Mouse (Mus musculus): Measurements from ENCODE around the gene Olfr1046. TPM values are rescaled to one million over a fixed set of nuclear protein-coding genes. Genes with fewer than 3 reads are reported as not detected.
"Not testable (repeated sequence)": the region's sequence is repeated elsewhere in the genome, so short reads cannot be mapped to it uniquely, and the experiment has no call there.

Olfr1046 gene
- not detected in 2 replicates for polyA plus RNA-seq (2015; fragmentation: Nextera tagmentation; extraction: Ambion mirVana)

GRCm38 (mm10) chr2:86219214-86219613 lies at the start of gene Olfr1046:
Gene Olfr1046 (minus strand): TSS chr2:86219314.
- Histone ChIP-seq H3K4me2 (no peak within 1 kb of the TSS), H3K36me3 (no peaks in the 10 kb centered on the region), H3K4me3 (replicated peaks) (no peak within 1 kb of the TSS), H3K9ac (no peak within 1 kb of the TSS), H3K27ac (no peak within 1 kb of the TSS), H3K9me3 (replicated peaks) (no peaks in the 10 kb centered on the region), H3K4me1 (no peaks in the 10 kb centered on the region), H3K27me3 (no peaks in the 10 kb centered on the region)
- ATAC-seq (replicated peaks; ENCODE audit: low FRiP score): no peak
- WGBS: 73% methylated on average over 2 of the region's 2 CpGs

- H3K4me2 ChIP-seq; H3K4me3 ChIP-seq (replicated peaks); H3K9ac ChIP-seq; H3K27me3 ChIP-seq; H3K9me3 ChIP-seq (replicated peaks); H3K36me3 ChIP-seq; ATAC-seq (replicated peaks; ENCODE audit: low FRiP score); H3K27ac ChIP-seq; H3K4me1 ChIP-seq: not testable (repeated sequence)
Measured at GRCm38 (mm10) chr2:86258228-86258627, 39.1 kb upstream of the Olfr1046 start, which contains the start of gene Olfr1049. Gene Olfr1049 (minus strand): TSS chr2:86258328.

GRCm38 (mm10) chr2:86240189-86240588 lies 21.1 kb upstream of the Olfr1046 start, which contains the start of gene Olfr1048:
Gene Olfr1048 (minus strand): TSS chr2:86240289.
- H3K4me1 ChIP-seq: no peaks in the 10 kb centered on the region
- ATAC-seq (replicated peaks; ENCODE audit: low FRiP score): no peak
- H3K36me3 ChIP-seq: no peaks in the 10 kb centered on the region
- H3K4me3 ChIP-seq (replicated peaks): no peak within 1 kb of the TSS
- no peak within 1 kb of the TSS for H3K9ac ChIP-seq
- H3K27me3 ChIP-seq: no peaks in the 10 kb centered on the region
- H3K27ac ChIP-seq: no peak within 1 kb of the TSS
- no peaks in the 10 kb centered on the region for H3K9me3 ChIP-seq (replicated peaks)
- no peak within 1 kb of the TSS for H3K4me2 ChIP-seq

- no peaks in the 10 kb centered on the region for H3K36me3 ChIP-seq
- 81% methylated on average over 1 of the region's 1 CpGs for WGBS
Measured at GRCm38 (mm10) chr2:86231301-86231700, 12.2 kb upstream of the Olfr1046 start, which contains the start of gene Olfr1047. Gene Olfr1047 (minus strand): TSS chr2:86231401.

GRCm38 (mm10) chr2:86202909-86203308 lies 16.2 kb downstream of the Olfr1046 start, which contains the start of gene Olfr1045:
Gene Olfr1045 (minus strand): TSS chr2:86203009.
- Histone ChIP-seq H3K4me2 (no peak within 1 kb of the TSS), H3K9ac (no peak within 1 kb of the TSS), H3K4me1 (no peaks in the 10 kb centered on the region), H3K27me3 (no peaks in the 10 kb centered on the region), H3K9me3 (replicated peaks) (no peaks in the 10 kb centered on the region), H3K4me3 (replicated peaks) (no peak within 1 kb of the TSS), H3K27ac (no peak within 1 kb of the TSS), H3K36me3 (no peaks in the 10 kb centered on the region)
- ATAC-seq (replicated peaks; ENCODE audit: low FRiP score): no peak

More at GRCm38 (mm10) chr2:86231301-86231700, 12.2 kb upstream of the Olfr1046 start, which contains the start of gene Olfr1047:
- no peaks in the 10 kb centered on the region for H3K27me3 ChIP-seq
- no peak for ATAC-seq (replicated peaks; ENCODE audit: low FRiP score)
- H3K9me3 ChIP-seq (replicated peaks): no peaks in the 10 kb centered on the region
- H3K4me1 ChIP-seq: no peaks in the 10 kb centered on the region
- H3K4me3 ChIP-seq (replicated peaks): no peak within 1 kb of the TSS
- no peak within 1 kb of the TSS for H3K4me2 ChIP-seq
- H3K27ac ChIP-seq: no peak within 1 kb of the TSS
- H3K9ac ChIP-seq: no peak within 1 kb of the TSS

- Histone ChIP-seq H3K36me3 (no peaks in the 10 kb centered on the region), H3K9ac (no peak overlapping the region), H3K4me3 (replicated peaks) (no peak overlapping the region), H3K27me3 (no peaks in the 10 kb centered on the region), H3K9me3 (replicated peaks) (no peaks in the 10 kb centered on the region), H3K27ac (no peak overlapping the region), H3K4me1 (no peaks in the 10 kb centered on the region), H3K4me2 (no peak overlapping the region)
- 46% methylated on average over 1 of the region's 1 CpGs for WGBS
- no peak for ATAC-seq (replicated peaks; ENCODE audit: low FRiP score)
Measured at GRCm38 (mm10) chr2:86195863-86196262, 23.3 kb downstream of the Olfr1046 start.

GRCm38 (mm10) chr2:86185583-86185982 lies 33.5 kb downstream of the Olfr1046 start, which contains the start of gene Olfr52:
Gene Olfr52 (minus strand): TSS chr2:86185683.
- no peak for ATAC-seq (replicated peaks; ENCODE audit: low FRiP score)
- Histone ChIP-seq H3K9me3 (replicated peaks) (no peaks in the 10 kb centered on the region), H3K4me3 (replicated peaks) (no peak within 1 kb of the TSS), H3K36me3 (no peaks in the 10 kb centered on the region), H3K4me1 (no peaks in the 10 kb centered on the region), H3K27me3 (no peaks in the 10 kb centered on the region), H3K4me2 (no peak within 1 kb of the TSS), H3K9ac (no peak within 1 kb of the TSS), H3K27ac (no peak within 1 kb of the TSS)

GRCm38 (mm10) chr2:86179950-86180349 lies 39.2 kb downstream of the Olfr1046 start:
- 84% methylated on average over 3 of the region's 3 CpGs for WGBS
- no peak for ATAC-seq (replicated peaks; ENCODE audit: low FRiP score)
- H3K9me3 ChIP-seq (replicated peaks): no peaks in the 10 kb centered on the region
- H3K27me3 ChIP-seq: no peaks in the 10 kb centered on the region
- no peak overlapping the region for H3K9ac ChIP-seq
- no peaks in the 10 kb centered on the region for H3K36me3 ChIP-seq
- H3K27ac ChIP-seq: no peak overlapping the region
- no peak overlapping the region for H3K4me2 ChIP-seq
- H3K4me3 ChIP-seq (replicated peaks): no peak overlapping the region
- H3K4me1 ChIP-seq: no peaks in the 10 kb centered on the region

GRCm38 (mm10) chr2:86177720-86178119 lies 41.4 kb downstream of the Olfr1046 start, which contains the start of gene Olfr1044:
Gene Olfr1044 (minus strand): TSS chr2:86177820.
- H3K4me3 ChIP-seq (replicated peaks): no peak within 1 kb of the TSS
- no peak within 1 kb of the TSS for H3K4me2 ChIP-seq
- no peak for ATAC-seq (replicated peaks; ENCODE audit: low FRiP score)
- H3K9ac ChIP-seq: no peak within 1 kb of the TSS
- no peak within 1 kb of the TSS for H3K27ac ChIP-seq
- no peaks in the 10 kb centered on the region for H3K27me3 ChIP-seq
- H3K36me3 ChIP-seq: no peaks in the 10 kb centered on the region
- H3K4me1 ChIP-seq: no peaks in the 10 kb centered on the region
- H3K9me3 ChIP-seq (replicated peaks): no peaks in the 10 kb centered on the region

GRCm38 (mm10) chr2:86175422-86175821 lies 43.7 kb downstream of the Olfr1046 start:
- not testable (repeated sequence) for H3K9me3 ChIP-seq (replicated peaks); H3K9ac ChIP-seq; H3K27me3 ChIP-seq; H3K4me2 ChIP-seq; H3K27ac ChIP-seq; ATAC-seq (replicated peaks; ENCODE audit: low FRiP score); H3K4me3 ChIP-seq (replicated peaks); H3K36me3 ChIP-seq; H3K4me1 ChIP-seq
- 88% methylated on average over 7 of the region's 7 CpGs for WGBS

- Histone ChIP-seq H3K4me3 (replicated peaks) (no peak within 1 kb of the TSS), H3K36me3 (no peaks in the 10 kb centered on the region), H3K4me2 (no peak within 1 kb of the TSS), H3K4me1 (no peaks in the 10 kb centered on the region), H3K27ac (no peak within 1 kb of the TSS), H3K9me3 (replicated peaks) (no peaks in the 10 kb centered on the region), H3K9ac (no peak within 1 kb of the TSS), H3K27me3 (no peaks in the 10 kb centered on the region)
- no peak for ATAC-seq (replicated peaks; ENCODE audit: low FRiP score)
- 86% methylated on average over 2 of the region's 2 CpGs for WGBS
Measured at GRCm38 (mm10) chr2:86167422-86167821, 51.7 kb downstream of the Olfr1046 start, which contains the start of gene Olfr1043. Gene Olfr1043 (minus strand): TSS chr2:86167522.
